Mouse (Mus musculus): ENCODE data around the gene Cul7.
A peak's percentile ranks its signal among the peaks of the same experiment; 100 is the strongest.

Cul7 gene

GRCm38 (mm10) chr17:46650232-46651031 lies at the start of gene Cul7:
TSS of gene Cul7 (plus strand) at chr17:46650337.
- peak; percentile 81 for ATAC-seq (ENCODE audit: low TSS enrichment)

GRCm38 (mm10) chr17:46600569-46600968 lies 49.6 kb upstream of the Cul7 start:
- ATAC-seq (ENCODE audit: low TSS enrichment): no peak

DNA sequence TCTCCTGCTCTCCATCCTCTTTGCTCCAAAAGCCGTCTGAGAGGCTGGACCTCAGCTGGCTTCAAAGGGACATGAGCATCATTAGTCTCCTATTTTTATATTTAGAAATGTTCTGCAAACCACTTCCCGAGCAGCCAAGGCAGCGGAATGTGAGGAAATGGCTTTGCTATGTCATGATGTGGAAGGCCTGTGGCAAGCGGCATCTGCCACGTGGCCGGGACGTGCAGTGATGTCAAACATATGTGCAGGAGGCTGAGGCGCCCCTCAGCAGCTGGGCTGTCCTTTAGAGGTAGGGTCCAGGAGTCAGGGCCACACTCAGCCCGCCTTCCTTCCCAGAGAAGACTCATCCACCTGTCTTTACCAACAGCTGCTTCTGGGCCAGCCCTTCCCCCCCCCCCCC lies 47.9 kb upstream of the Cul7 start:
- no peak for ATAC-seq (ENCODE audit: low TSS enrichment)

DNA sequence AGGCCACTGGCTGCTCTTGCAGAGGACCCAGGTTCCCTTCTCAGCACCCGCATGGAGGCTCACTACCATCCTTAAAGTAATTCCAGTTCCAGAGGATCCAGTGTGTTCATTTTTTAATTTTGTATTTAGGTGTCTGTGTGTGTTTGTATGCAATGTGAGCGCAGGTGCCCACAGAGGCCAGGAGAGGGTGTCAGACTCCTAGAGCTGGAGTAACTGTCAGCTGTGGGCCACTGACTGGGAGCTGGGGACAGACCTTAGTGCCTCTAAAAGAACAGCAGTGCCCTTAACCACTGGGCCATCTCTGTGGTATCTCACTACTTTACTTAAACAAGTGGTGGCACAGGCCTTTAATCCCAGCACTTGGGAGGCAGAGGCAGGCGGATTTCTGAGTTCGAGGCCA lies 46.9 kb upstream of the Cul7 start:
- no peak for ATAC-seq (ENCODE audit: low TSS enrichment)

- no peak for ATAC-seq (ENCODE audit: low TSS enrichment)
Measured at GRCm38 (mm10) chr17:46605126-46605525, 45.0 kb upstream of the Cul7 start.

DNA sequence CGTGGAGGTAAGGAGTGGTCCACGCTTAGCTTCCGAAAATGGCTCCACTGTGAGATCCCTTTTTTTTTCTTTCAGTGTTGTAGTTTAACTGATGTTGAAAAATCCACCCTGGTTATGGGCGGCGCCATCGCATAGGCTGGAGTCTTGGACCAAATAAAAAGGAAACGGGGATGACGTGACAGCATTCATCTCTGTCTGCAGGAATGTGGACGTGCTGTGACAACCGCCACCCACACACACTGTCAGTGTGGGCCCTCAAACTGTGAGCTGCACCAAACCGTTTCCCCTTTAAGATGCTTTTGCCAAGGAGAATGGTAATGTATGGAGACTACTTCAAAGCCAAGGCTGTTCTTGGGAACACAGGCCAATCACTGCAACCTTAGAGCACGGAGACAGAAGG lies 44.1 kb upstream of the Cul7 start:
- peak; percentile 90 for ATAC-seq (ENCODE audit: low TSS enrichment)

GRCm38 (mm10) chr17:46609721-46610514 lies 40.2 kb upstream of the Cul7 start:
- ATAC-seq (ENCODE audit: low TSS enrichment): no peak

- ATAC-seq (ENCODE audit: low TSS enrichment): no peak
Measured at GRCm38 (mm10) chr17:46611316-46611715, 38.8 kb upstream of the Cul7 start.

DNA sequence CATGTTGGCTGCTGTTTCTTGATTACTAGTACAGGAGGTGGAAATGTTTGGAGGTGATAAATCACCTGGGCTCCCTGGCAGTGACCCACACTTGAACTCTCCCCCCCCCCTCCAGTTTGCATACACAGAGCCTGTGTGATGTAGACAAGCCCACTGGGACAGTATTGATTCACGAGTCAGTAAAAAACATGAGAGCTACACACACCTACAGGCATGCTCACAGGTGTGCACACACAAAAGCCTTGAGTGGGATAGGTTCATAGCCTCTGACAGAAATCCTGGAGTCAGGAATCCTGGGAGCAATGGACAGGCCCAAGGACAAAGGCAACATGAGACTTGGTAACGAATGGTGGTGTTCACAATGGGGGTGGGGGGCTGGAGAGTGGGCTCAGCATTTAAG lies 37.9 kb upstream of the Cul7 start:
- ATAC-seq (ENCODE audit: low TSS enrichment): no peak

DNA sequence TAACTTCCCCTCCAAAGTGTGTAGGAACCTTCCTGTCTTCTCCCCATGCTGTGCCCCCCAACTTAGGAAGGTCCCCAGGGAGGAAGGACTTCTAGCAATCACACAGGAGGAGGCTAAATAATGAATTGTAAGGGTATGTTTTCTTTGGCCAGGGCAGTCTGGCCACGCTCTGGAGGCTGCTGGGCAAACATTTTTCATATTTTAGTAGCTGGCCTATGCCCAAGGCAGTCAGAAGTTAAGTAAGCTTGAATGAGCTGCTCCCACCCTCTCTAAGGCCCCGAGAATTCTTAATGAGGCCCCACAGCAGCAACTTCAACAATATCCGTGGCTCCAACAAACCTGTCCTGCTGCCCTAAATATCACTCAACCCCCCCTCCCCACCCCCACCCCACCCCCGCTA lies 37.3 kb upstream of the Cul7 start:
- no peak for ATAC-seq (ENCODE audit: low TSS enrichment)

GRCm38 (mm10) chr17:46613229-46613628 lies 36.9 kb upstream of the Cul7 start:
- ATAC-seq (ENCODE audit: low TSS enrichment): no peak

DNA sequence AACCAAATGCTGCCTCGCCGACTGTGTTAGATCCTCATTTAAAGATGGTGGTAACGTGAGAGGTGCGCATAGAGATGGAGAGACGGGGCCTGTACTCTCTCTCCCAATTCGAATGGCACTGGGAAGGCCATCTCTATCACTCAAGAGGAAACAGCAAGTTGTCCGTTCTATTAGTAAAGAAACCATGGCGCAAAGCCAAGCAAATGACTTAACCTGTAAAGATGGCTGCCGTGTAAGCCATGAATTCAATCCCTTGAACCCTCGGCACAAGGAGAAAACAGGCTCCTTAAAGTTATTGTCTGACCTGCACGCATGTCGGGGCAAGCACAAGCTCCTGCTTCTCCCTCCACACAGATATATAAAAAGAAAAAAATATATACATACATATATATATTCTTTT lies 32.3 kb upstream of the Cul7 start:
- ATAC-seq (ENCODE audit: low TSS enrichment): no peak

DNA sequence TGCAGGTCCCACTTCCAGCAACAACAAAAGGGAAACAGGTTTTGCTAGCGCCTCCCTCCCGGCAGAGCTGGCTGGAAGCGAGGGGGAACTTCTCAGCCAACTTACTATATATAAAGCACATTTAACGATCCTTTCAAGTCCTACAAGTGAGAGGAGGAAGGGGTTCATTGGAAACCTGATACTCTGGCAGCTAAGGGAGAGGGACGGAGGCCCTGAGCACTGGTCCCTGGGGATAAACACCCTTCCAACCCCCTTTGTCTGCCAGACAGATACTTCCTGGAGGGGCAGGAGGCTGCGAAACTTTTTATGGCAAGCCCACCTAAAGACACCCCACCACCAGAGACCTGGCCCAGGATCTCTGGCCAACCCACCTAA lies 31.8 kb upstream of the Cul7 start:
- no peak for ATAC-seq (ENCODE audit: low TSS enrichment)

- no peak for ATAC-seq (ENCODE audit: low TSS enrichment)
Measured at GRCm38 (mm10) chr17:46618769-46619682, 31.1 kb upstream of the Cul7 start.

DNA sequence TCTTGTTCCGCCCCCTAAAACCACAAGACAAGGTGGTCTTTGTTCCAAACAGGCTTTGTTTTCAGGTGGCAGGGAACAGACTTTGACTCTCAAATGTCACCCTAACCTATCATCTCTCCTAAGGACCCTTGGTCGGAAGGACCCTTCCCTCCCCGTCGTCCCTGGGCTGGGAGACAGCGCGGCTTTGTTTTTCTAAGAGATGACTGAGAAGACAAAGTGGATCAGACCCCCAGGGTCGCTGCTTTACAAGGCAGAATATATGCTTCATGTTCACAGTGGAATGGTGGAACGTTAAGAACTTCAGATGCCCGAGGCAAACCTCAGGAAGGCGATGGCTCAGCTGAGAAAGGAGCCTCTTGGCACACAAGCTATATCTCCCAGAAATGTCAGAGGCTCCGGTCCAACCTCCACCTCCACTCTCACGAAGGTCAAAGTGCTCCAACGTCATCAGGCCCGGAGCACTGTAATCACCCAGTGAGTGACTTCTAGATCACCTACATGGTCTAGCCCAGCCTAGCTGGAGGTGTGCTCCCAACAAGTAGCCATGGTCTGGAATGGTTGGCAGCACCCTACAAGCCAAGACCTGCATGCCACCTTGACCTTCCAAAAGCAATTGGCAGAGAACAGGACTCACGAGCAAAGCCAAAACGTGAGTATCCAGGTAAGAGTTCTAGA lies 30.3 kb upstream of the Cul7 start:
- no peak for ATAC-seq (ENCODE audit: low TSS enrichment)

GRCm38 (mm10) chr17:46621324-46621723 lies 28.8 kb upstream of the Cul7 start:
- ATAC-seq (ENCODE audit: low TSS enrichment): peak; percentile 61

DNA sequence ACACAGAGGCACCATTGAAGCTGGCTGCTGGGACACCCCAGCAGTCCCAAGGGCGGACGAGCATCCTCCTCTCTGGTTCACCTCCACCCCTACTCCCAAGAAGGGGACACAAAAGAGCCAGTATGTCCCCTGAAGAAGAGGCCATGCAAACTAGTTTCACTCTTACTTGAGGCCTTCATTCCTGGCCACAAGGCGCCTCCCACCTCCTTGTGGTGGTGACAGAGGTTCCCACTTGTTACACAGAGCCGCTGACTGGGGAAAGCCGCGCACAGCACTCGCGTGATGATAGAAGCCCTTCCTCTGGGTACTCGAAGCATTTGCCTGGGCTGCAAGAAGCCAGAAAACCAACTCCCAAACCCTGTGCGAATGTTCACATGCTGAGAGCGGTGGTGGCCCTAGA lies 27.9 kb upstream of the Cul7 start:
- ATAC-seq (ENCODE audit: low TSS enrichment): no peak

DNA sequence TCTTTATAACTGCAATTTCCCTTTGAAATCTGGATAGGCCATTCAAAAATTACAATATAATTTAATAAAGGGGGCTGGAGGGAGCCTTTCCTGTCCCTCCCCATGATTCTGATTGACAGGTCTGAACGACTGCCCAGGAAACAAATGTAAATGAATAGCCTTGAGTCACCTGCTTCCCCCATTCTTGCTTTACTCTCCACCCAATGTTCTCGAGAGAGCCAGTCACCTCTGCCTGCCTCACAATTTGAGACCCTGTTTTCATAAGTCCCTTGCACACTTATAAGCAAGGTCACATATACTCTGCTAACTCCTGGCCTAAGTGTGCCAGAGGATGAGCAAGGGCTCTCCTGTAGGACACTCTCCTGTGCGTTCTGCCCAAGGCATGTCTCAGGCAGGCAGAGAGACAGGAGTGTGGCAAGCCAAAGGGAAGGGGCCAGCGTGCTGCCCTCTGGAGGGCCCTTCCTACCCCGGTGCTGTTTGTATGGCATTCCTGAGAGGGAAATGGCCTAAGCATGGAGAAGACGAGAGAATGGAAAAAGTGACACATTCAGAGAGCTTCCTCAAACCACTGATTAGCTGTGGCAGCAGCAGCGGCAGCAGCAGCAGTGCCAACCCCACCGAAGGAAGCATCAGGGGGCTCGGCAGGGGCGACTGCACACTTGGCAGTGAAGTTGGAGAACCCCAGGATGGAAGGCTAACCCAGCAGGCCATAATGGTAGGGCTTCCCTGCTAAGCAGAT lies 26.1 kb upstream of the Cul7 start:
- no peak for ATAC-seq (ENCODE audit: low TSS enrichment)

GRCm38 (mm10) chr17:46624598-46624997 lies 25.5 kb upstream of the Cul7 start:
- no peak for ATAC-seq (ENCODE audit: low TSS enrichment)

GRCm38 (mm10) chr17:46627409-46627808 lies 22.7 kb upstream of the Cul7 start:
- ATAC-seq (ENCODE audit: low TSS enrichment): no peak

DNA sequence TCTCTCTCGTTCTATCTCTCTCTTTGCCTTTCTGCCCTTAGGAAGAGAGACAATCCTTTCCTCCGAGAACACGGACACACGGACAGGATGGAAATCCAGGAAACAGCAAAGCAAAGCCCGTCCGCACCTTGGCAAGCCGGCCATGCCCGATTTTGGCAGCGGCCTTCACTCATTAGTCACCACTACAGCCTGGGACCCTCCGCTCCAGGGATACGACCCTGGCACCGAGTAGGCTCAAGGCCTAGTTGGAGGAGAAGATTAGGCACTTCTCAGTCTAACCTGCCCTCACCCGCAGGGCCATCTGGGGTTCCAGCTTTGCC lies 21.7 kb upstream of the Cul7 start:
- ATAC-seq (ENCODE audit: low TSS enrichment): peak; percentile 3; the same call in 1 of the 2 replicates

Data from frontal cortex, adult (tissue).